Mouse (Mus musculus): ENCODE measurements around the gene Myo1e. TPM values are rescaled to one million over a fixed set of nuclear protein-coding genes. Genes with fewer than 3 reads are reported as not detected.

The Myo1e gene
- polyA plus RNA-seq, 1 experiment from 2014 or later = 10.5 TPM

DNA sequence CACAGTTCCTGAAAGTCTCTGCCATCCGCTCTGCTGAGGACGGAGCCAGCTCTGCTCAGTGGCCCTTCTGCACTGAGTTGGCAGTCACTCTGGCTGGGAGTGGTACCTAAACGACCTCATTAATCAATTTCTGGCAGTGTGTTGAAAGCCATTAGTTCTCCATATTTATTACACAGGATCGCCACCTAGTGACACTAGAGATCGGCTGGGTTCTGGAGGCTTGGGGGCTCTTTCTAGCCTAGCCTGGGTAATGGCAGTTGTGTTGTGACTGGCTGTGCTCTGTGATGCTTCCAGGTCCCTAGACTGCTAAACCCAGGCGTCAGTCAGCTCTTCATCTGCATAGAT, 185.4 kb downstream of the Myo1e start:
- Histone ChIP-seq H3K4me2 (ENCODE audit: low read depth, low read length, severe bottlenecking) (no peak overlapping the region), H3K27me3 (ENCODE audit: control insufficient read depth, insufficient read depth, low read length) (no peaks in the 10 kb centered on the region), H3K27ac (ENCODE audit: low read depth, low read length) (no peak overlapping the region), H3K9me3 (ENCODE audit: control insufficient read depth, low read length) (no peaks in the 10 kb centered on the region), H3K4me3 (ENCODE audit: low read depth, low read length) (no peak overlapping the region), H3K36me3 (ENCODE audit: control insufficient read depth, insufficient read depth, low read length) (no peaks in the 10 kb centered on the region), H3K9ac (ENCODE audit: low read length) (no peak overlapping the region), H3K4me1 (replicated peaks; ENCODE audit: control insufficient read depth, insufficient read depth, low read length) (no peaks in the 10 kb centered on the region)
- WGBS = 34% methylated on average over 6 of the region's 6 CpGs
- DNase-seq (ENCODE audit: low spot score) (peak; percentile 67), ATAC-seq (replicated peaks; ENCODE audit: low FRiP score) (no peak)

DNA sequence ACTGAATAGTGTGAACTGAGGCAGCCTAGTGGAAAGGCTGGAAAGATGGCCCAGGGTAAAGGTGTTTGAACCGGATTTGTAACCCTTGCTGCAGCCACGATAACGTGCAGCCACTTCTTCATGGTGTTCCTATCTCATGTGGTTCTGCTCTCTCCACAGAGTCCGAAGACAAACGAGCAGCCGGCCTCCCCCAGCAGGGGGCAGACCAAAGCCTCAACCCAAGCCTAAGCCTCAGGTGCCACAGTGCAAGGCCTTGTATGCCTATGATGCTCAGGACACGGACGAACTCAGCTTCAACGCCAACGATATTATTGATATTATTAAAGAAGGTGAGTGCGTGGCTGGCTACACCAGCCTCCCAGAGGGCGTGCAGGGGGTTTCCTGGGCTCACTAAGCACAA, 188.5 kb downstream of the Myo1e start:
- WGBS = 85% methylated on average over 12 of the region's 12 CpGs

DNA sequence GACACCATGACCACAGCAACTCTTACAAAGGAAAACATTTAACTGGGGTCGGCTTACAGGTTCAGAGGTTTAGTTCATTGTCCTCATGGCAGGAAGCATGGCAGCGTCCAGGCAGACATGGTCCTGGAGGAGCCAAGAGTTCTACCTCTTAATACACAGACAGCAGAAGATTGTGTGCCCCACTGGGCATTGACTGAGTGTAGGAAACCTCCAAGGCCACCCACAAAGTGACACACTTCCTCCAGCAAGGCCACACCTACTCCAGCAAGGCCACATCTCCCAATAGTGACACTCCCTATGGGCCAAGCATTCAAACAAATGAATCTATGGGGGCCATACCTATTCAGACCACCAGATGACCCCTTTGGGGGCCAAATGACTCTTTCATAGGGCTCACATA, 188.9 kb downstream of the Myo1e start:
- Histone ChIP-seq H3K9me3 (ENCODE audit: control insufficient read depth, low read length) (no peaks in the 10 kb centered on the region), H3K9ac (ENCODE audit: low read length) (no peak overlapping the region)
- ATAC-seq (replicated peaks; ENCODE audit: low FRiP score) = no peak

More for the DNA sequence above, 188.5 kb downstream of the Myo1e start:
- DNase-seq (ENCODE audit: low spot score) (no peak), ATAC-seq (replicated peaks; ENCODE audit: low FRiP score) (no peak)
- H3K36me3 ChIP-seq (ENCODE audit: control insufficient read depth, insufficient read depth, low read length) = no peaks in the 10 kb centered on the region; the same call in 1 of the 2 replicates
- H3K4me3 ChIP-seq (ENCODE audit: low read depth, low read length) = no peak overlapping the region
- H3K27me3 ChIP-seq (ENCODE audit: control insufficient read depth, insufficient read depth, low read length) = no peaks in the 10 kb centered on the region
- no peak overlapping the region for H3K27ac ChIP-seq (ENCODE audit: low read depth, low read length)
- H3K9ac ChIP-seq (ENCODE audit: low read length) = no peak overlapping the region
- H3K9me3 ChIP-seq (ENCODE audit: control insufficient read depth, low read length) = no peaks in the 10 kb centered on the region
- no peak overlapping the region for H3K4me2 ChIP-seq (ENCODE audit: low read depth, low read length, severe bottlenecking)
- H3K4me1 ChIP-seq (replicated peaks; ENCODE audit: control insufficient read depth, insufficient read depth, low read length) = no peaks in the 10 kb centered on the region

DNA sequence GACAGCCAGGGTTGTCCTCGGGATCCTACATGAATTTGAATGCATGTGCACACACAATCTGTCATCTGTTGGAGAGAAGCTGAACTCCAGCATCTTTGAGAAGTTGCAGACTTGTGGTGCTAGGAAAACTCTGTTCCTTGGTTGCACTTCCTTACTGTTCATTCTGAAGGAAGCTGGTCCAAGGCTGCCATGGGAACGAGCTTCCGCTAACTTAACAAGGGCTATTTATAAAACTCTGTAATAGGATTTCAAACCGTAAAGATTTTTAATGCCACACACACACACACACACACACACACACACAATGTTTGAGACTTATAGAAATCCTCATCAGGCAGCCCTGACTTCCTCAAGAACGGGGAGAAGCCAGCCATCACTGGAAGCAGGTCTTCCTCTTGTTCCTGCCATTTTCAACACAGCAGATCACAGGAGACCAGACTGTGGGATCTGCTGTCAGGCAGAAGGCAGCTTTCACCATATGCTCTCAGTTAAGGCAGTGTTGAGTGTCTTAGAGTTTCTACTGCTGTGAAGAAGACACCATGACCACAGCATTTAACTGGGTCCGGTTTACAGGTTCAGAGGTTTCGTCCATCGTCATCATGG, 194.9 kb downstream of the Myo1e start:
- H3K27me3 ChIP-seq (ENCODE audit: control insufficient read depth, insufficient read depth, low read length) = no peaks in the 10 kb centered on the region
- H3K27ac ChIP-seq (ENCODE audit: low read depth, low read length) = no peak overlapping the region
- H3K4me3 ChIP-seq (ENCODE audit: low read depth, low read length) = no peak overlapping the region
- peak; percentile 35 for DNase-seq (ENCODE audit: low spot score)
- 90% methylated on average over 8 of the region's 8 CpGs for WGBS
- no peaks in the 10 kb centered on the region; the same call in 1 of the 2 replicates for H3K36me3 ChIP-seq (ENCODE audit: control insufficient read depth, insufficient read depth, low read length)
- no peak for ATAC-seq (replicated peaks; ENCODE audit: low FRiP score)
- no peaks in the 10 kb centered on the region for H3K9me3 ChIP-seq (ENCODE audit: control insufficient read depth, low read length)
- H3K9ac ChIP-seq (ENCODE audit: low read length) = no peak overlapping the region
- no peaks in the 10 kb centered on the region for H3K4me1 ChIP-seq (replicated peaks; ENCODE audit: control insufficient read depth, insufficient read depth, low read length)
- H3K4me2 ChIP-seq (ENCODE audit: low read depth, low read length, severe bottlenecking) = no peak overlapping the region

More for the DNA sequence above, 188.9 kb downstream of the Myo1e start:
- WGBS = 88% methylated on average over 2 of the region's 2 CpGs
- no peak for DNase-seq (ENCODE audit: low spot score)
- Histone ChIP-seq H3K4me3 (ENCODE audit: low read depth, low read length) (no peak overlapping the region), H3K27me3 (ENCODE audit: control insufficient read depth, insufficient read depth, low read length) (no peaks in the 10 kb centered on the region), H3K27ac (ENCODE audit: low read depth, low read length) (no peak overlapping the region), H3K4me1 (replicated peaks; ENCODE audit: control insufficient read depth, insufficient read depth, low read length) (no peaks in the 10 kb centered on the region), H3K4me2 (ENCODE audit: low read depth, low read length, severe bottlenecking) (no peak overlapping the region), H3K36me3 (ENCODE audit: control insufficient read depth, insufficient read depth, low read length) (no peaks in the 10 kb centered on the region; the same call in 1 of the 2 replicates)

DNA sequence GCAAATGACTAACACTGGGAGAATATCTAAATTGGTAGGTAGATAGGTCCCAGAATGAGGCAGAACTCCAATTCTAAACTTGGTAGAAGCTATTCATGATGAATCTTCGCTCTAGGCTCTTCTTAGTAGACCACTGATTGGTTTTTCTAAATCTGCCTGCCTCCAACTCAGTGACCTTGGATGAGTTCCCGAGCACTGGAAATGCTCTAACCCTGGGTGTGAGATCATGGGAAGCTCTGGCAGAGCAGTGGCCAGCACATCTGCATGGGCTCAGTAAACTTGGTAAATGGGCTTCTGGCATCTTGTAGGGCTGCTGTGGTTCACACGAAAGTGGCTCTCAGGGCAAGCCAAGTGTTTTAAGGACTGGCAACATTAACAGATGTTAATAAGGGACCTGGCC, 199.4 kb downstream of the Myo1e start:
- Histone ChIP-seq H3K27me3 (ENCODE audit: control insufficient read depth, insufficient read depth, low read length) (no peaks in the 10 kb centered on the region), H3K27ac (ENCODE audit: low read depth, low read length) (no peak overlapping the region), H3K36me3 (ENCODE audit: control insufficient read depth, insufficient read depth, low read length) (peaks cover 24% of the 10 kb centered on the region), H3K4me3 (ENCODE audit: low read depth, low read length) (no peak overlapping the region), H3K9me3 (ENCODE audit: control insufficient read depth, low read length) (no peaks in the 10 kb centered on the region), H3K4me2 (ENCODE audit: low read depth, low read length, severe bottlenecking) (no peak overlapping the region), H3K4me1 (replicated peaks; ENCODE audit: control insufficient read depth, insufficient read depth, low read length) (no peaks in the 10 kb centered on the region), H3K9ac (ENCODE audit: low read length) (no peak overlapping the region)
- no peak for ATAC-seq (replicated peaks; ENCODE audit: low FRiP score)
- 90% methylated on average over 3 of the region's 3 CpGs for WGBS
- DNase-seq (ENCODE audit: low spot score) = no peak

DNA sequence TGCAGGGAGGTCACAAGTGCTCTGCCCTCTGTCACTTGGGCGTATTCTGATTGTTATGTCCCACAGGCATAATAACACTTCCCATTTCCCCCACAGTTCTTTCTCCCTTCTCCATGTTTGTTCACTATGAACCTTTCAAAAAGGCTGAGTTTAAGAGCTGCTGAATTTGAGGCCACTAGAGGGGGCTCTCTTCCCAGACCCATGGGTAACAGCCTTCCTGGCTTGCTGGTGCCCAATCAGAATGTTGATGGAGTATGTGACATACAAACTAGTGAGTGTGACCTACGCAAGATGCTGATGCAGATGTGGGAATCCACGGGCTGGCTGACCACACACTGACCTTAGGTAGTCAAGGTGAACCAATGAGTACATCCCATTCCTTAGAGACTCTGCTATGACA, 201.6 kb downstream of the Myo1e start:
- no peak overlapping the region for H3K27ac ChIP-seq (ENCODE audit: low read depth, low read length)
- H3K4me3 ChIP-seq (ENCODE audit: low read depth, low read length) = no peak overlapping the region
- no peaks in the 10 kb centered on the region for H3K4me1 ChIP-seq (replicated peaks; ENCODE audit: control insufficient read depth, insufficient read depth, low read length)
- 94% methylated on average over 3 of the region's 3 CpGs for WGBS
- ATAC-seq (replicated peaks; ENCODE audit: low FRiP score) = no peak
- DNase-seq (ENCODE audit: low spot score) = peak; percentile 46
- no peaks in the 10 kb centered on the region for H3K27me3 ChIP-seq (ENCODE audit: control insufficient read depth, insufficient read depth, low read length)
- H3K9ac ChIP-seq (ENCODE audit: low read length) = no peak overlapping the region
- H3K4me2 ChIP-seq (ENCODE audit: low read depth, low read length, severe bottlenecking) = no peak overlapping the region
- peaks cover 27% of the 10 kb centered on the region for H3K36me3 ChIP-seq (ENCODE audit: control insufficient read depth, insufficient read depth, low read length)
- H3K9me3 ChIP-seq (ENCODE audit: control insufficient read depth, low read length) = no peaks in the 10 kb centered on the region

DNA sequence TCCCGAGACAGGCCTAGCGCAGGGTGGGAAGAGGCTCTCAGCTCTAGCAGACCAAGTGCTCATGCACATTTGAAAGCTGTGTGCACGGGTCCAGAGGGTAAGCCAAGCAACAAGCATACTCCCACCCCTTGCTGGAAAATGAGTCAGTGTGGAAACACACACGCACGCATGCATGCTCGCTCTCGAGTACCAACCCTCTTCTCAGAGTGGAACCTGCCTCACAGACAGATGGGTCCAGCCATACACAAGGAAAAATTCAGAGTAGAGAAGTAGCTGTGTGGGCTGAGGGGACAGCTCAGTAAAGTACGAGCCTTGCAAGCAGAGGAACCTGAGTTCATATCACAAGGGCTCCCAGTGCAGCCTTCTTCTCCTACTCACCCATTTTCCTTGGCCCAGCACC, 202.6 kb downstream of the Myo1e start:
- Histone ChIP-seq H3K27ac (ENCODE audit: low read depth, low read length) (no peak overlapping the region), H3K36me3 (ENCODE audit: control insufficient read depth, insufficient read depth, low read length) (peaks cover 27% of the 10 kb centered on the region), H3K4me3 (ENCODE audit: low read depth, low read length) (no peak overlapping the region), H3K4me2 (ENCODE audit: low read depth, low read length, severe bottlenecking) (no peak overlapping the region), H3K9me3 (ENCODE audit: control insufficient read depth, low read length) (no peaks in the 10 kb centered on the region), H3K27me3 (ENCODE audit: control insufficient read depth, insufficient read depth, low read length) (no peaks in the 10 kb centered on the region), H3K4me1 (replicated peaks; ENCODE audit: control insufficient read depth, insufficient read depth, low read length) (no peaks in the 10 kb centered on the region), H3K9ac (ENCODE audit: low read length) (no peak overlapping the region)
- WGBS = 93% methylated on average over 8 of the region's 8 CpGs
- DNase-seq (ENCODE audit: low spot score) (peak; percentile 39), ATAC-seq (replicated peaks; ENCODE audit: low FRiP score) (no peak)

DNA sequence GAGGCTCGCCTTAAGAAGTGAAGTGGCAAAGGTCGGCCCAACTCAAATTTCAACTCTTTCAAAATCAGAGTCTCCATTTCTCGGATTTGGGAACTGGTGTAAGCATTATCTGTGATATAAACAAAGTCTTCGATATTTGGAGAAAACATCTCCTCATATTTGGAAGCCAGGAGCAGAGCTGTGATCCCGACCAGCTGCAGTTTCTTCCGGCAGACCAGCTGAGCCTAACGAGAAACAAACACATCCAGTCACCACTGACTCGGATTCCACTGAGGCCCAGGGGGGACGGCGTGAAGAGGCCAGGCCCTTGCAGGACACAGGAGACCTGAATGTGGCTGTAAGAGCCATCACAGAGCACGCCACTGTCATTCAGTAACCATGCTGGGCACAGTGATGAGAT, 203.5 kb downstream of the Myo1e start:
- H3K4me2 ChIP-seq (ENCODE audit: low read depth, low read length, severe bottlenecking) = no peak overlapping the region
- peak; percentile 30 for DNase-seq (ENCODE audit: low spot score)
- no peaks in the 10 kb centered on the region for H3K9me3 ChIP-seq (ENCODE audit: control insufficient read depth, low read length)
- no peaks in the 10 kb centered on the region for H3K27me3 ChIP-seq (ENCODE audit: control insufficient read depth, insufficient read depth, low read length)
- peaks cover 30% of the 10 kb centered on the region for H3K36me3 ChIP-seq (ENCODE audit: control insufficient read depth, insufficient read depth, low read length)
- H3K9ac ChIP-seq (ENCODE audit: low read length) = no peak overlapping the region
- WGBS = 84% methylated on average over 11 of the region's 11 CpGs
- H3K27ac ChIP-seq (ENCODE audit: low read depth, low read length) = no peak overlapping the region
- H3K4me1 ChIP-seq (replicated peaks; ENCODE audit: control insufficient read depth, insufficient read depth, low read length) = no peaks in the 10 kb centered on the region
- ATAC-seq (replicated peaks; ENCODE audit: low FRiP score) = no peak
- no peak overlapping the region for H3K4me3 ChIP-seq (ENCODE audit: low read depth, low read length)

DNA sequence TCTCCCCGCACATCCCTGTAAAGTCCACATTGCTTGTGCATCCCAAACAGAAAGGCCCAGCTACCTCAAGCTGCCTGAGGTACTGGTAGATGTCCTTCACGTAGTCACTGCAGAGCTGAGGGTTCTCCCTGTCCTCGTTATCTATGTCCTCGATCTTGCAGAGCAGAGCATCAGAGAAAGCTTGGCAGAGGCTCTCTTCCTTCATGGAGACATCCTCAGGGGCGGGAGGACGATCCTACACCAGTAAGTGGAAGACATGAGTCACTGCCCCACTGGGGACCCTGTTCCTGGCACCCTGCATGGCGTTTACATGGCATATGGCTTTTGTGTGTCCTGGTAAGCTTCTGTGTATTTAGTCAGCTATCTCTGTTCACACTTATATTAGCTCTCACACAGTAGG, 205.9 kb downstream of the Myo1e start:
- Histone ChIP-seq H3K27ac (ENCODE audit: low read depth, low read length) (no peak overlapping the region), H3K27me3 (ENCODE audit: control insufficient read depth, insufficient read depth, low read length) (no peaks in the 10 kb centered on the region), H3K36me3 (ENCODE audit: control insufficient read depth, insufficient read depth, low read length) (peaks cover 32% of the 10 kb centered on the region), H3K4me1 (replicated peaks; ENCODE audit: control insufficient read depth, insufficient read depth, low read length) (no peaks in the 10 kb centered on the region), H3K9me3 (ENCODE audit: control insufficient read depth, low read length) (no peaks in the 10 kb centered on the region), H3K9ac (ENCODE audit: low read length) (no peak overlapping the region), H3K4me3 (ENCODE audit: low read depth, low read length) (no peak overlapping the region), H3K4me2 (ENCODE audit: low read depth, low read length, severe bottlenecking) (no peak overlapping the region)
- ATAC-seq (replicated peaks; ENCODE audit: low FRiP score) = no peak
- WGBS = 90% methylated on average over 7 of the region's 7 CpGs
- DNase-seq (ENCODE audit: low spot score) = no peak

Data from forebrain, embryonic 11.5 days (tissue).